Mouse (Mus musculus): Measurements from ENCODE around the gene Rnf114. TPM values are rescaled to one million over a fixed set of nuclear protein-coding genes. Genes with fewer than 3 reads are reported as not detected.

The Rnf114 gene
- polyA plus RNA-seq, 1 experiment from 2014 or later = 65.3 TPM

DNA sequence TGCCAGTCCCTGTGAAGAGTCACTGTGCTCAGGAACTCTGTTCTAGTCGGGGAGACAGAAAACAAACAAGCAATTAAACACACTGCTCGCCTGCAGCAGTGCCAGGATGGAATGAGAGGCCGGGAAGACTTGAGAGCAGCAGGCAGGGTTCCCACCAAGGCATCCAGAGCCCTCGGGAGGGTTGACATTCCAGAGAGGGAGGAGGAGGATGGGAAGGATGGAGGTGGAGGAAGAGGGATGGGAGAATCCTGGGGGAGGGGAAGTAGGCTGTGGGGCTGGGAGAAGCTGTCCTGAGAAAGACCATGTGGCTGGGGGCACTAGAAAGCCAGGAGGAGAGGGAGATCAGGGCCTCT, 51.5 kb downstream of the Rnf114 start:
- WGBS = 6% methylated on average over 4 of the region's 4 CpGs
- no peaks in the 10 kb centered on the region for H3K9me3 ChIP-seq (ENCODE audit: control insufficient read depth, low read length)
- peaks cover 37% of the 10 kb centered on the region for H3K36me3 ChIP-seq (ENCODE audit: control insufficient read depth, insufficient read depth, low read length)
- no peak for ATAC-seq (ENCODE audit: low read depth)
- H3K4me3 ChIP-seq (ENCODE audit: low read depth, low read length) = no peak overlapping the region
- H3K4me2 ChIP-seq (ENCODE audit: low read depth, low read length) = peak overlapping the region; percentile 89
- DNase-seq (ENCODE audit: low spot score) = peak; percentile 79
- peak overlapping the region; percentile 48 for H3K9ac ChIP-seq (ENCODE audit: low read depth, low read length)
- peak overlapping the region; percentile 95 for H3K27ac ChIP-seq (replicated peaks; ENCODE audit: low read depth, low read length)
- H3K4me1 ChIP-seq (ENCODE audit: control insufficient read depth, insufficient read depth, low read length) = peaks cover 47% of the 10 kb centered on the region
- no peaks in the 10 kb centered on the region for H3K27me3 ChIP-seq (replicated peaks; ENCODE audit: control insufficient read depth, insufficient read depth, low read length)

- H3K4me1 ChIP-seq (ENCODE audit: control insufficient read depth, insufficient read depth, low read length) = peaks cover 47% of the 10 kb centered on the region
- DNase-seq (ENCODE audit: low spot score) (no peak), ATAC-seq (ENCODE audit: low read depth) (no peak)
- no peaks in the 10 kb centered on the region for H3K27me3 ChIP-seq (replicated peaks; ENCODE audit: control insufficient read depth, insufficient read depth, low read length)
- WGBS = 37% methylated on average over 5 of the region's 5 CpGs
- H3K36me3 ChIP-seq (ENCODE audit: control insufficient read depth, insufficient read depth, low read length) = peaks cover 32% of the 10 kb centered on the region
- H3K9me3 ChIP-seq (ENCODE audit: control insufficient read depth, low read length) = no peaks in the 10 kb centered on the region
- peak overlapping the region; percentile 95 for H3K27ac ChIP-seq (replicated peaks; ENCODE audit: low read depth, low read length)
- no peak overlapping the region for H3K4me3 ChIP-seq (ENCODE audit: low read depth, low read length)
- H3K9ac ChIP-seq (ENCODE audit: low read depth, low read length) = no peak overlapping the region
- no peak overlapping the region for H3K4me2 ChIP-seq (ENCODE audit: low read depth, low read length)
Observed at GRCm38 (mm10) chr2:167544456-167544855, 52.0 kb downstream of the Rnf114 start.

DNA sequence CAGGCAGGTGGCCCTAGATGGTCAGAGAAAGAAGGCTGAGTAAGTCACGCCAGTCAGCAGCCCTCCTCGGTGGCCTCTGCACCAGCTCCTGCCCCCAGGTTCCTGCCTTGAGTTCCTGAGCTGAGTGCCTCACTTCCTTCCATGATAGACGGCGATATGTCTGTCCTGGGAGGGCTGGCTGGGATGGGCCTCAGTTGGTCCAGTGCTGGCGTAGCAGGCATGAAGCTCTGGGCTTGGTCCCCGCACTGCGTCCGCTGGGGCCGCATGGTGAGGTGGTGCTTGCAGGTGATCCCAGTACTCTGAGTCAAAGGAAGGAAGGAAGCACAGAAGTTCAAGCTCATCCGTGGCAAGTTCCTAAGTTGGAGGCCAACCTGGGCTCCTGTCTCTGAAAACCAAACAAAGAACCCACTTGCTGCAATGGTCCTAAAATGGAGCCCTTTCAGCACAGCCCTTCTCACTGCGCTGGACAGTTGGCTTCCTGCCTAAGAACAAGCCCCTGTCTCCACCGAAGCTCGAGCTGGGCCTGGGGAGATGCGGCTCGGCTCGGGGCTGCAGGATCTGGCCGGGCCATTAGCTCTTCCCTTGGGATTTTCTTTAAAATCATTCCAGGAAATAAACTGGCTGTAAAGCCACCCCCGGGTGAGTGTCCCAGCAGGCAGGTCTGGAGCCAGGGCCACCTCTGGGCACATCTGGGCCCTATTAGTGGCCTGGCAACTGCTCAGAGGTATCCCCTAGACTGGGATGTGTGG, 54.2 kb downstream of the Rnf114 start:
- no peak overlapping the region for H3K9ac ChIP-seq (ENCODE audit: low read depth, low read length)
- no peak overlapping the region for H3K4me2 ChIP-seq (ENCODE audit: low read depth, low read length)
- peak overlapping the region; percentile 45 for H3K27ac ChIP-seq (replicated peaks; ENCODE audit: low read depth, low read length)
- DNase-seq (ENCODE audit: low spot score) (no peak), ATAC-seq (ENCODE audit: low read depth) (no peak)
- no peak overlapping the region for H3K4me3 ChIP-seq (ENCODE audit: low read depth, low read length)
- peaks cover 15% of the 10 kb centered on the region for H3K36me3 ChIP-seq (ENCODE audit: control insufficient read depth, insufficient read depth, low read length)
- no peaks in the 10 kb centered on the region for H3K27me3 ChIP-seq (replicated peaks; ENCODE audit: control insufficient read depth, insufficient read depth, low read length)
- 58% methylated on average over 17 of the region's 18 CpGs for WGBS
- no peaks in the 10 kb centered on the region for H3K9me3 ChIP-seq (ENCODE audit: control insufficient read depth, low read length)
- H3K4me1 ChIP-seq (ENCODE audit: control insufficient read depth, insufficient read depth, low read length) = peaks cover 37% of the 10 kb centered on the region

DNA sequence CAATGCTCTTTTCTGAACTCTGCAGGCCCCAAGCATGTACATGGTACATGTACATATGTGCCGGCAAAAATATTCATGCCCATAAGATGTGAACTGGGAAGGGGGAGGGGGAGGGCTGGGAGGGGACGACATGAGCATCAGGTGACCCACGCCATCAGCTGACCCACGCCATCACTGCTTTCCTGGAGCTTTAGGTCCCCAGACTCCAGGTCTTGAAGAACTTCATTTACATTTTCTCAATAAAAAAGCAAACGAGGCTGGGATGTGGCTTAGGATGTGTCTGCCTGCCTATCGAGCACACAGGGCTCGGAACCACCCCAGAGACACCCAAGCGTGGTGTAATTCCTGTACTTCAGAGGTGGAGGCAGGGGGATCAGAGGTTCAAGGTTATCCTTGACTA, 55.0 kb downstream of the Rnf114 start:
- WGBS = 75% methylated on average over 8 of the region's 8 CpGs
- DNase-seq (ENCODE audit: low spot score) (no peak), ATAC-seq (ENCODE audit: low read depth) (no peak)
- Histone ChIP-seq H3K4me1 (ENCODE audit: control insufficient read depth, insufficient read depth, low read length) (peaks cover 29% of the 10 kb centered on the region), H3K4me3 (ENCODE audit: low read depth, low read length) (no peak overlapping the region), H3K36me3 (ENCODE audit: control insufficient read depth, insufficient read depth, low read length) (peaks cover 7% of the 10 kb centered on the region; the same call in 1 of the 2 replicates), H3K9me3 (ENCODE audit: control insufficient read depth, low read length) (no peaks in the 10 kb centered on the region), H3K27ac (replicated peaks; ENCODE audit: low read depth, low read length) (0 out of 2 replicates have a peak overlapping the region, but pooled peaks have one; percentile 45), H3K9ac (ENCODE audit: low read depth, low read length) (no peak overlapping the region), H3K27me3 (replicated peaks; ENCODE audit: control insufficient read depth, insufficient read depth, low read length) (no peaks in the 10 kb centered on the region), H3K4me2 (ENCODE audit: low read depth, low read length) (no peak overlapping the region)

GRCm38 (mm10) chr2:167548961-167549360, 56.5 kb downstream of the Rnf114 start:
- Histone ChIP-seq H3K27ac (replicated peaks; ENCODE audit: low read depth, low read length) (peak overlapping the region; percentile 21; the same call in 1 of the 2 replicates), H3K36me3 (ENCODE audit: control insufficient read depth, insufficient read depth, low read length) (no peaks in the 10 kb centered on the region), H3K9ac (ENCODE audit: low read depth, low read length) (no peak overlapping the region; the same call in 1 of the 2 replicates), H3K4me2 (ENCODE audit: low read depth, low read length) (no peak overlapping the region), H3K4me1 (ENCODE audit: control insufficient read depth, insufficient read depth, low read length) (peaks cover 21% of the 10 kb centered on the region), H3K9me3 (ENCODE audit: control insufficient read depth, low read length) (no peaks in the 10 kb centered on the region), H3K4me3 (ENCODE audit: low read depth, low read length) (no peak overlapping the region), H3K27me3 (replicated peaks; ENCODE audit: control insufficient read depth, insufficient read depth, low read length) (no peaks in the 10 kb centered on the region)
- ATAC-seq (ENCODE audit: low read depth) (no peak), DNase-seq (ENCODE audit: low spot score) (no peak)
- 73% methylated on average over 7 of the region's 7 CpGs for WGBS

DNA sequence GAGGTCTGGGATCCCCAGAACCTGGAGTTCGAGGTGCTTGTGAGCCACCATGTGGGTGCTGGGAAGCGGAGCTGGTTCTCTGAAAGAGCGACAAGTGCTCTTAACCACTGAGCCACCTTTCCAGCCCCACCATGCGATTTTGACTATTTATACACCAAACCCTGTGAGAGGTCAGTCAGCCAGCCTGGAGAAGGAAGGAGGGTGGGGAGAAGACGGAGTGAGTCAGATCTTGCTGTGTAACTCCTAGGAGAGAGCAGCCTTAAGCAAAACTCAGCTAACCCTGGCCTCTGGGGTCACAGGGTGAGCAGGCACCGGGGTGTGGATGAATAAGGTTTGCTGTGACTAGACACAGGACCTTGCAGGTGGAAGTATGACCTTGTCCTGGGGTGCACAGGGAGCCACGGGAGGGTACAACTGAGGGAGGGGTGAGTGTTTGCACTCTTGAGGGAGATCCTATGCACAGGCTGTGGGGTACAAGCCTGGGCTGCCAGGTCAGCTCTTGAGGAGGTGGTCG, 58.0 kb downstream of the Rnf114 start:
- no peak overlapping the region for H3K4me2 ChIP-seq (ENCODE audit: low read depth, low read length)
- no peak overlapping the region for H3K27ac ChIP-seq (replicated peaks; ENCODE audit: low read depth, low read length)
- H3K9me3 ChIP-seq (ENCODE audit: control insufficient read depth, low read length) = no peaks in the 10 kb centered on the region
- H3K4me1 ChIP-seq (ENCODE audit: control insufficient read depth, insufficient read depth, low read length) = peaks cover 12% of the 10 kb centered on the region; the same call in 1 of the 2 replicates
- H3K9ac ChIP-seq (ENCODE audit: low read depth, low read length) = 0 out of 2 replicates have a peak overlapping the region, but pooled peaks have one; percentile 14
- H3K36me3 ChIP-seq (ENCODE audit: control insufficient read depth, insufficient read depth, low read length) = no peaks in the 10 kb centered on the region
- no peak overlapping the region for H3K4me3 ChIP-seq (ENCODE audit: low read depth, low read length)
- no peak for ATAC-seq (ENCODE audit: low read depth)
- DNase-seq (ENCODE audit: low spot score) = no peak
- H3K27me3 ChIP-seq (replicated peaks; ENCODE audit: control insufficient read depth, insufficient read depth, low read length) = no peaks in the 10 kb centered on the region
- 58% methylated on average over 8 of the region's 8 CpGs for WGBS

GRCm38 (mm10) chr2:167551342-167551920, 59.0 kb downstream of the Rnf114 start:
- Histone ChIP-seq H3K4me3 (ENCODE audit: low read depth, low read length) (no peak overlapping the region), H3K27me3 (replicated peaks; ENCODE audit: control insufficient read depth, insufficient read depth, low read length) (no peaks in the 10 kb centered on the region), H3K9me3 (ENCODE audit: control insufficient read depth, low read length) (no peaks in the 10 kb centered on the region), H3K4me2 (ENCODE audit: low read depth, low read length) (no peak overlapping the region), H3K27ac (replicated peaks; ENCODE audit: low read depth, low read length) (no peak overlapping the region), H3K4me1 (ENCODE audit: control insufficient read depth, insufficient read depth, low read length) (peaks cover 11% of the 10 kb centered on the region; the same call in 1 of the 2 replicates), H3K36me3 (ENCODE audit: control insufficient read depth, insufficient read depth, low read length) (no peaks in the 10 kb centered on the region), H3K9ac (ENCODE audit: low read depth, low read length) (no peak overlapping the region)
- ATAC-seq (ENCODE audit: low read depth) = no peak
- whole genome bisulfite sequencing = 62% methylated on average over 8 of the region's 8 CpGs
- DNase-seq (ENCODE audit: low spot score) = no peak

- WGBS = 85% methylated on average over 4 of the region's 4 CpGs
- Histone ChIP-seq H3K4me2 (ENCODE audit: low read depth, low read length) (no peak overlapping the region), H3K36me3 (ENCODE audit: control insufficient read depth, insufficient read depth, low read length) (no peaks in the 10 kb centered on the region), H3K9me3 (ENCODE audit: control insufficient read depth, low read length) (no peaks in the 10 kb centered on the region), H3K4me1 (ENCODE audit: control insufficient read depth, insufficient read depth, low read length) (0 out of 2 replicates have a peak, but pooled peaks cover 6% of the 10 kb centered on the region), H3K9ac (ENCODE audit: low read depth, low read length) (no peak overlapping the region), H3K27me3 (replicated peaks; ENCODE audit: control insufficient read depth, insufficient read depth, low read length) (no peaks in the 10 kb centered on the region), H3K4me3 (ENCODE audit: low read depth, low read length) (no peak overlapping the region), H3K27ac (replicated peaks; ENCODE audit: low read depth, low read length) (no peak overlapping the region)
- ATAC-seq (ENCODE audit: low read depth) (no peak), DNase-seq (ENCODE audit: low spot score) (no peak)
Observed at GRCm38 (mm10) chr2:167552292-167552691, 59.8 kb downstream of the Rnf114 start.
